Mouse (Mus musculus): Measurements from ENCODE around the gene Mipep. TPM values are rescaled to one million over a fixed set of nuclear protein-coding genes. Genes with fewer than 3 reads are reported as not detected.

The Mipep gene
- polyA plus RNA-seq, 1 experiment from 2014 or later = 24.3 TPM

DNA sequence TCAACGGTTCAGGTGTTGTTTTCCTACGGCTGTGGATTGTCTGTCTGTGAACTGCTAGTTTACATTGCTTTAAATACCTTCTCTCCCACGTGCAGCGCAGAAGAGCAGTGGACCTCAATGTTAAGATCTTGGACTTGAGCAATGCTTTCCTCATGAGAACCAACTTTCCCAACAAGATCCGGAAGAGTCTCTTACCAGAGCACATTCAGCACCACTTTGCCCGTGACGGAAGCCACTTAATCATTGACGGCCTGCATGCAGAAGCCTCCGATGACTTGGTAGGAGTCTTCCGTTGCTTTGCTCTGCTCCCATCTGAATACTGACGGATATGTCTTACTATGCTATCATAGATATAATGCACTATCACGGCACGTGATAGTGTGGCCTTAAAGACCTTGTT lies 17.7 kb downstream of the Mipep start:
- no peak for ATAC-seq (ENCODE audit: insufficient number of reproducible peaks, low FRiP score, low TSS enrichment, low read depth)

DNA sequence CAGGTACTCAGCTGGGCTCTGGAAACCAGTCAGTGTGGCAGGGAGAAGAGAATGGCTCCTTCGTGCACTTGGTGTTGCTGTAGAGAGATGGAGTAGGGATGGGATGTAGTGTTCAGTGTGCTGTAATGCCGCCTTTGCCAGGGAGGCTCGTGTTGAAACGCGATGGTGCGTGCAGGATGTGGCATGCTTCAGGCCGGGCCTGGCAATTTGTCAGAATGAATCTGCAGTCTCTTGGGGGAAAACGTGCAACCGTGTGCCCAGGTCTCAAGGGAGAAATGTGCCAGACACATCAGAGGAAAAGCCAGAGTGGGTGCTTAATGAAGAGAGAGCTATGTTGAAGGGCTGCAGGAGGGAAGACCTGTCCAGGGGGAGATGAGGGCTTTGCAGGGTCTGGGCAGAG lies 20.6 kb downstream of the Mipep start:
- Histone ChIP-seq H3K9ac (no peak overlapping the region), H3K4me1 (peaks cover 11% of the 10 kb centered on the region; the same call in 1 of the 2 replicates), H3K27ac (replicated peaks) (no peak overlapping the region), H3K36me3 (peaks cover 22% of the 10 kb centered on the region), H3K27me3 (no peaks in the 10 kb centered on the region), H3K4me2 (replicated peaks) (no peak overlapping the region), H3K9me3 (replicated peaks) (no peaks in the 10 kb centered on the region), H3K4me3 (replicated peaks) (no peak overlapping the region)
- no peak for ATAC-seq (ENCODE audit: insufficient number of reproducible peaks, low FRiP score, low TSS enrichment, low read depth)
- 63% methylated on average over 9 of the region's 9 CpGs for WGBS

More for the DNA sequence above, 17.7 kb downstream of the Mipep start:
- Histone ChIP-seq H3K4me3 (replicated peaks) (no peak overlapping the region), H3K4me1 (peaks cover 9% of the 10 kb centered on the region; the same call in 1 of the 2 replicates), H3K9me3 (replicated peaks) (no peaks in the 10 kb centered on the region), H3K27me3 (no peaks in the 10 kb centered on the region), H3K36me3 (peaks cover 38% of the 10 kb centered on the region), H3K27ac (replicated peaks) (no peak overlapping the region), H3K9ac (no peak overlapping the region), H3K4me2 (replicated peaks) (no peak overlapping the region)
- WGBS = 90% methylated on average over 13 of the region's 13 CpGs

DNA sequence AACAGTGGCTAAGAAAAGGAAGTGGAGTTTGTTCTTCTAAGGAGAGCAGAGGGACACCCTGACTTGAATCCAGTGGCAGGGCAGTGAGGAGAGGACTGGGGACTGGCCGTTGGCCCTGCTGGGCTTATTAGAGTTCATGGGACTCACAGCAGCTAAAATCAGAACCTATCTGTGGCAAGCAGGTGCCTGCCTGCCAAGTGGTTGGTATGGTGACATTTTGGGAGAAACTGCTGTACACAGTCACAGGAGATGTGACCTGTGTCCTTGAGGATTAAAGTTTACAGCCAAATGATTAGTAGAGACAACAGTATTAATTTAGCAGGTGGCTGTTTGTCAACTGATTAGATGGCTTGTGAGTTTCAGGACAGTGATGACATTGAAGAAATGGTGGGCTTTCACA lies 21.5 kb downstream of the Mipep start:
- H3K27ac ChIP-seq (replicated peaks) = peak overlapping the region; percentile 79
- 78% methylated on average over 1 of the region's 1 CpGs for WGBS

DNA sequence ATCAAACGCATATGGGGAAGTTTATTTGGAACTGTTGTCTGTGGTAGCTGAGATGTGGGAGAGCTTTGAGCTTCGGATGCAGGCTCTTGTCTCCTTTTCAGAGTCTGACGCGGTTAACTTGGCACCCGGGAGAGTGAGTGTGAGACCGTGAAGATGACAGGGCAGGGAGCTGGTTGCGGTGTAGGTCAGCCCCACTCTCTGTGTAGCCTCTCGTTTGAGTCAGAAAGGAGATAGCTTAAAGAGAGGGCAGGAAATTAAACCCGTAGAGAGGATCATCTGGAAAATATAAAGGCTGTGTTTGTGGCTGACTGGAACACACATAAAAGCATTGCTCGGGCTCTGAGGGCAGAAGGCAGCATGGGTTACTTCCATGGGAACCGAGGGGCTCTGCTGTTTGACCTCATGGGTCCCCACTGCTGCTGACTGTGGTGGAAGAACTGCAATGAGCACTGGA lies 22.5 kb downstream of the Mipep start:
- 24% methylated on average over 11 of the region's 11 CpGs for WGBS

More for the DNA sequence above, 21.5 kb downstream of the Mipep start:
- no peaks in the 10 kb centered on the region for H3K27me3 ChIP-seq
- H3K9ac ChIP-seq = no peak overlapping the region
- H3K4me3 ChIP-seq (replicated peaks) = no peak overlapping the region
- no peak overlapping the region for H3K4me2 ChIP-seq (replicated peaks)
- no peaks in the 10 kb centered on the region for H3K9me3 ChIP-seq (replicated peaks)
- peaks cover 10% of the 10 kb centered on the region; the same call in 1 of the 2 replicates for H3K4me1 ChIP-seq
- H3K36me3 ChIP-seq = peaks cover 22% of the 10 kb centered on the region
- no peak for ATAC-seq (ENCODE audit: insufficient number of reproducible peaks, low FRiP score, low TSS enrichment, low read depth)

DNA sequence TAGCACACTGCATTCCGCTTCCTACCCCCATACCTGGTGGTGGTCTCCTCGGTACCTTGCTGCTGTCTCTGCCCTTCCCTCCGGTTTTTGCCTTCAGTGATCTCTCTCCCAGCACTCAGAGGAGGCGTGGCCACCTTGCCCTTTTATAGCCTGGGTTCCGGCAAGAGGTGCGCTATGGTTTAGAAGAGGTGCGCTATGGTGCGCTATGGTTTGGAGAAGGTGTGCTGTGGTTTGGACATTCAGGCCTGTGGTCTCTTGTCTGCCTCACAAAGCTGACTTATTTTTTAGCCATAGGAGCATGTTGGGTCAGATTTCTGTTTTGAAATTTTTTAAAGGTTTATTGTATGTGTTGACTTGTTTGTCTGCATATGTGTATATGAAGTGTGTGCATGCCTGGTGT lies 25.5 kb downstream of the Mipep start:
- Histone ChIP-seq H3K9me3 (replicated peaks) (no peaks in the 10 kb centered on the region), H3K36me3 (peaks cover 13% of the 10 kb centered on the region), H3K4me3 (replicated peaks) (no peak overlapping the region)

More for the DNA sequence above, 22.5 kb downstream of the Mipep start:
- Histone ChIP-seq H3K4me2 (replicated peaks) (0 out of 2 replicates have a peak overlapping the region, but pooled peaks have one; percentile 12), H3K4me1 (peaks cover 10% of the 10 kb centered on the region; the same call in 1 of the 2 replicates), H3K27ac (replicated peaks) (peak overlapping the region; percentile 79), H3K4me3 (replicated peaks) (no peak overlapping the region), H3K27me3 (no peaks in the 10 kb centered on the region), H3K36me3 (peaks cover 26% of the 10 kb centered on the region), H3K9ac (no peak overlapping the region), H3K9me3 (replicated peaks) (no peaks in the 10 kb centered on the region)
- ATAC-seq (ENCODE audit: insufficient number of reproducible peaks, low FRiP score, low TSS enrichment, low read depth) = peak; percentile 89

DNA sequence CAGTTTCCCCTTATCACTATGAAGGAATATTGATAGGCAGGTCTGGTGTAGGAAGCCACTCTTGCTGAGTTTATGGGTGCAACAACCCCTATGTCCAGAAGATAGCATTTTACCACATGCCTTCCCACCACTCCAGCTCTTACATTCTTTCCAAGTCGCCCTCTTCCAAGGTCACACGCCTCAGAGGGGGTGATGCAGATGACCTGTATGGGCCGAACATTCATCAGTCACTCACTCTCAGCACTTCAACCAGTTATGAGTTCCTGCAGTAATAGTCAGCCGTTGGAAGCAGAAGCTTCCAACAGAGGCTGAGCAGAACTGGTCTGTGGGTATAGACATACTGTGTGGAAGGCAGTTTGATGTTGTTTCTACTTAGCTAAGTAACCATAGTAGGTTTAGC lies 27.2 kb downstream of the Mipep start:
- no peak overlapping the region for H3K9ac ChIP-seq
- no peak for ATAC-seq (ENCODE audit: insufficient number of reproducible peaks, low FRiP score, low TSS enrichment, low read depth)
- no peaks in the 10 kb centered on the region for H3K27me3 ChIP-seq
- 93% methylated on average over 4 of the region's 4 CpGs for WGBS
- H3K9me3 ChIP-seq (replicated peaks) = no peaks in the 10 kb centered on the region
- H3K36me3 ChIP-seq = peaks cover 21% of the 10 kb centered on the region
- no peak overlapping the region for H3K4me3 ChIP-seq (replicated peaks)
- peaks cover 7% of the 10 kb centered on the region; the same call in 1 of the 2 replicates for H3K4me1 ChIP-seq
- H3K4me2 ChIP-seq (replicated peaks) = no peak overlapping the region
- H3K27ac ChIP-seq (replicated peaks) = no peak overlapping the region

More for the DNA sequence above, 25.5 kb downstream of the Mipep start:
- Histone ChIP-seq H3K4me2 (replicated peaks) (no peak overlapping the region), H3K27ac (replicated peaks) (no peak overlapping the region), H3K27me3 (no peaks in the 10 kb centered on the region), H3K4me1 (peaks cover 10% of the 10 kb centered on the region; the same call in 1 of the 2 replicates), H3K9ac (no peak overlapping the region)
- no peak for ATAC-seq (ENCODE audit: insufficient number of reproducible peaks, low FRiP score, low TSS enrichment, low read depth)
- WGBS = 91% methylated on average over 8 of the region's 8 CpGs

DNA sequence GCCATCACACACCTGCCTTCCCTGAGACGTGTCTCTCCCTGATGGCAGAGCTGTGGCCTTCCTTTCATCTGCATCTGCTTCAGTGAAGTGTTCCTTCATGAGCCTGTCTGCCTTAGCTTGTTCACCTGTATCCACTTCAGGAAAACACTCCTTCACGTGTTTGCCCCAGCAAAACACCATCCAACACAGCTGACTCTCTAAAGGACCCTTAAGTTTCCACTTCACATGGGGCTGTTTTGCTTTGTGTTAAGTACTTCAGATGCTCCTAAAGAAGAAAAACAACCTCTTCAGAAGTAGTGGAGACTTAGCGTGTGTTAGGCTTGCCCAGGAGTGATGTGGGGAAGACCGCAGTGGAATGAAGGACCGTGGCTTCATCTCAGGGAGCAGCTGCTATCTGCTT lies 30.7 kb downstream of the Mipep start:
- no peak for ATAC-seq (ENCODE audit: insufficient number of reproducible peaks, low FRiP score, low TSS enrichment, low read depth)
- H3K9me3 ChIP-seq (replicated peaks) = no peaks in the 10 kb centered on the region
- no peak overlapping the region for H3K4me3 ChIP-seq (replicated peaks)
- WGBS = 92% methylated on average over 5 of the region's 5 CpGs
- no peak overlapping the region for H3K9ac ChIP-seq
- H3K4me1 ChIP-seq = no peaks in the 10 kb centered on the region
- H3K4me2 ChIP-seq (replicated peaks) = no peak overlapping the region
- H3K27ac ChIP-seq (replicated peaks) = no peak overlapping the region
- no peaks in the 10 kb centered on the region for H3K27me3 ChIP-seq
- H3K36me3 ChIP-seq = peaks cover 21% of the 10 kb centered on the region

DNA sequence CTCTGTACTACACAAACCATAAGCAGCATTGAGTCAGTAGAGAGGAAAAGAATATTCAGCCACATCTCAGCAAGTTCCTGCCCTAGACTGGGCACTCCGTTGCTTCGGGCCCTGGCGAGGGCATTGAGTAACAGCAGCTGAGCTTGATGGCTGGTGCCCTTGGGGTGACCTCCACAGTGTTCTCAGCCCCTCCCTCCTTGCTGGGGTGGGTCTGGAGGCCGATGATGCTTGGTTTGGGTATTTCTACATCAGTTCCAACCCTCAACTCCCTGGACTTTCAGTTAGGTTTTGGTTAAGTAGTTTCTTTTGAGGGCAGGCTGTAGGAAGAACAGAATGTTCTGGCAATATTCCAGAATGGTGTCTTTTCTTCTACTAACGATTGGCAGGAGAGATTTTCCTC lies 33.7 kb downstream of the Mipep start:
- Histone ChIP-seq H3K9me3 (replicated peaks) (no peaks in the 10 kb centered on the region), H3K4me2 (replicated peaks) (no peak overlapping the region), H3K4me3 (replicated peaks) (no peak overlapping the region), H3K4me1 (no peaks in the 10 kb centered on the region), H3K27ac (replicated peaks) (no peak overlapping the region), H3K9ac (no peak overlapping the region), H3K36me3 (peaks cover 14% of the 10 kb centered on the region), H3K27me3 (no peaks in the 10 kb centered on the region)
- no peak for ATAC-seq (ENCODE audit: insufficient number of reproducible peaks, low FRiP score, low TSS enrichment, low read depth)
- 62% methylated on average over 5 of the region's 5 CpGs for WGBS

DNA sequence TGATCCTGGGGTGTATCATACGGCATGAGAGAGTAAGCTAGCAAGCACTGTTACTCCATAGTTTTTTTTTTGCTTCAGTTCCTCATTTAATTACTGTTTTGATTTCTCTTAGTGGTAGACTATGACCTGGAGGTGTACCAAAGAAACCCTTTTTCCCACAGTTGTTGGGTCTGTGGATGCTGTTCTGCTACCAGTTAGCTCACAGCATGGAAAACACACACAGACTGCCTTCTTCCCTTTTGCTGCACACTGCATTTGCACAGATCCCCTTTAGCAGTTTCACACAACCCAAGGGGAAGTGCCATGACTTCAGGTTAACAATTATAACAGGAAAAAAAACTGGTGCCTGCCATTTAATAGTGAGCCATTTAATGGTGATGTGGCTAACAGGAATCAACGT lies 45.7 kb downstream of the Mipep start:
- H3K27ac ChIP-seq (replicated peaks) = no peak overlapping the region
- ATAC-seq (ENCODE audit: insufficient number of reproducible peaks, low FRiP score, low TSS enrichment, low read depth) = no peak
- WGBS = 89% methylated on average over 2 of the region's 2 CpGs
- no peaks in the 10 kb centered on the region for H3K4me1 ChIP-seq
- no peaks in the 10 kb centered on the region for H3K27me3 ChIP-seq
- H3K9me3 ChIP-seq (replicated peaks) = no peaks in the 10 kb centered on the region
- no peak overlapping the region for H3K4me3 ChIP-seq (replicated peaks)
- H3K4me2 ChIP-seq (replicated peaks) = no peak overlapping the region
- H3K36me3 ChIP-seq = peaks cover 29% of the 10 kb centered on the region
- H3K9ac ChIP-seq = no peak overlapping the region

DNA sequence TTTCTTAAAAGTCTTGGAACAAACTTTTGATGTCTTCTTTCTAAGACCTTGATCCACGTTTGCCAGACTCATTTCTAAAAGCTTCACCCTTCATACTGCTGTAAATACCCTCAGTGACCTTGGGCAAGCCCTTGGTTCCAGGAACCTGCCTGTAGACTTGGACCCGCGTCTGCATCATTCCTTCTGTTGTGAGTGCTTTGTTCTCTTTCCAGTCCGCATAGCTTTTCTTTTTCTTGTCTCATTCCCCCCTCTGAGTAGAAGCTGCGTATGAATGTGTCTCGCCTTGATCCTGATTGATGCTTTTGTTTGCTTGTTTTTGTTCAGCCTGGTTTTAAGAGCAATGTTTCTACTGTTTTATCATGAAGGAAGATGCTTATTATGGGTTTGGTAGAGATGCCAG lies 52.3 kb downstream of the Mipep start:
- H3K4me1 ChIP-seq = no peaks in the 10 kb centered on the region
- H3K9me3 ChIP-seq (replicated peaks) = no peaks in the 10 kb centered on the region
- WGBS = 78% methylated on average over 6 of the region's 6 CpGs

DNA sequence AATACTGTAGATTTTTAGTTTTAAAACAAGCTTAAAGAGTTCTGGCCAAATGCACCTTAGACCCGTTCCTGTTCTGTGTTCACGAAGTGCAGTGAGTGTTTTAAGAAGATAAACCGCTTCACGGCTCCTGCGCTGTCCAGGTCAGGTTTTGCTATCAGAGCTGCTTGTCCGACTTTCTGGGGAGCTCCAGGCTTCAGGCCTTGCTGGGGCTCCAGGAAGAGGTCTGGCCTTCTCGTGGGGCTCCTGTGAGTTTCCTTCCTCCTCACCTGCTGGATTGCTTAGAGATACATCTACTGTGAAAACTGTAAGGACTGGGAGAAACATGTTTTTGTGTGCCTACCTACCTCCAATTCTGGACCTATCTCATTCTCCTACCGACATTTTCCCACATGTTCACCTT lies 55.3 kb downstream of the Mipep start:
- H3K4me1 ChIP-seq = no peaks in the 10 kb centered on the region
- H3K4me3 ChIP-seq (replicated peaks) = no peak overlapping the region
- H3K27ac ChIP-seq (replicated peaks) = no peak overlapping the region
- H3K9ac ChIP-seq = no peak overlapping the region
- 79% methylated on average over 8 of the region's 8 CpGs for WGBS
- no peak overlapping the region for H3K4me2 ChIP-seq (replicated peaks)
- H3K36me3 ChIP-seq = peaks cover 10% of the 10 kb centered on the region; the same call in 1 of the 2 replicates
- ATAC-seq (ENCODE audit: insufficient number of reproducible peaks, low FRiP score, low TSS enrichment, low read depth) = no peak
- no peaks in the 10 kb centered on the region for H3K9me3 ChIP-seq (replicated peaks)
- H3K27me3 ChIP-seq = no peaks in the 10 kb centered on the region

More for the DNA sequence above, 52.3 kb downstream of the Mipep start:
- no peak for ATAC-seq (ENCODE audit: insufficient number of reproducible peaks, low FRiP score, low TSS enrichment, low read depth)
- no peak overlapping the region for H3K27ac ChIP-seq (replicated peaks)
- no peak overlapping the region for H3K4me2 ChIP-seq (replicated peaks)
- no peak overlapping the region for H3K9ac ChIP-seq
- no peak overlapping the region for H3K4me3 ChIP-seq (replicated peaks)
- peaks cover 23% of the 10 kb centered on the region for H3K36me3 ChIP-seq
- no peaks in the 10 kb centered on the region for H3K27me3 ChIP-seq
